In genomic region chr3:96522149-96522548, GRCm38 (mm10) we compare ENCODE assay signal across 8 mouse cellular contexts. TPM values are rescaled to one million over a fixed set of nuclear protein-coding genes. Genes with fewer than 3 reads are reported as not detected.
DNase-seq lines count a peak whose midpoint lies in the region; ATAC-seq and TF ChIP-seq lines count a peak whose summit lies in the region.
"Had no signal": no experiment of that assay in that cellular context is flagged by ENCODE, and none has a peak within 500 bp of the region (broad histone marks: within the 10 kb centered on the region; RNA-seq: fewer than 3 reads in every experiment).

No protein-coding gene starts in this region.

- no peak for ATAC-seq in hindbrain, embryonic 11.5 days (ENCODE audit: low FRiP score)
- no peak for ATAC-seq in hindbrain, embryonic 13.5 days (ENCODE audit: low FRiP score)

- H3K9me3 ChIP-seq in hindbrain, embryonic 11.5 days (ENCODE audit: control insufficient read depth, low read length) = no peaks in the 10 kb centered on the region
- H3K9me3 ChIP-seq in hindbrain, embryonic 13.5 days = no peaks in the 10 kb centered on the region

- TF ChIP-seq POLR2A in thymus, adult 2 months (IDR thresholded peaks at IDR 0.05; ENCODE audit: control insufficient read depth, extremely low read depth, insufficient read depth, low read length, poor library complexity) = no peak
- no peak for TF ChIP-seq POLR2A in brain, embryonic 14.5 days (IDR thresholded peaks at IDR 0.05; ENCODE audit: borderline replicate concordance, extremely low read depth, insufficient read depth, insufficient read length, poor library complexity, severe bottlenecking)

- H3K27ac ChIP-seq in hindbrain, embryonic 11.5 days (ENCODE audit: low read depth, low read length) = no peak overlapping the region
- H3K27ac ChIP-seq in hindbrain, embryonic 13.5 days = no peak overlapping the region
- H3K27ac ChIP-seq in thymus, adult 2 months (ENCODE audit: control insufficient read depth, insufficient read depth, low read length) = no peak overlapping the region

- H3K36me3 ChIP-seq in hindbrain, embryonic 11.5 days (ENCODE audit: control insufficient read depth, insufficient read depth, low read length) = no peaks in the 10 kb centered on the region
- no peaks in the 10 kb centered on the region for H3K36me3 ChIP-seq in hindbrain, embryonic 13.5 days
- no peaks in the 10 kb centered on the region for H3K36me3 ChIP-seq in thymus, adult 2 months (ENCODE audit: control insufficient read depth, insufficient read depth, low read length)

- no peak overlapping the region for H3K4me3 ChIP-seq in hindbrain, embryonic 11.5 days (ENCODE audit: low read depth, low read length)
- no peak overlapping the region for H3K4me3 ChIP-seq in hindbrain, embryonic 13.5 days
- H3K4me3 ChIP-seq in thymus, adult 2 months (ENCODE audit: control insufficient read depth, insufficient read depth, low read length) = no peak overlapping the region
- H3K4me3 ChIP-seq: megakaryocyte, embryonic 14.5 days had no signal

- DNase-seq in hindbrain, embryonic 11.5 days (ENCODE audit: low spot score) = peak; percentile 45
- peak; percentile 27 for DNase-seq in thymus, adult 2 months
- DNase-seq in thymus, adult 18-20 months = no peak
- peak; percentile 38 for DNase-seq in brain, embryonic 14.5 days (ENCODE audit: low read depth)
- DNase-seq in ovary, adult 18-20 months (ENCODE audit: low spot score) = no peak
- DNase-seq in right cerebral cortex, adult 2 months (ENCODE audit: low spot score in 2 of 2) = no peak

- no peak overlapping the region for H3K9ac ChIP-seq in hindbrain, embryonic 11.5 days (ENCODE audit: low read depth, low read length)
- no peak overlapping the region for H3K9ac ChIP-seq in hindbrain, embryonic 13.5 days

- WGBS in hindbrain, embryonic 11.5 days = 61% methylated on average over 4 of the region's 4 CpGs
- WGBS in hindbrain, embryonic 13.5 days = 66% methylated on average over 4 of the region's 4 CpGs
- 37% methylated on average over 4 of the region's 4 CpGs for WGBS in thymus, adult 2 months

- no peaks in the 10 kb centered on the region for H3K4me1 ChIP-seq in hindbrain, embryonic 11.5 days (replicated peaks; ENCODE audit: control insufficient read depth, insufficient read depth, low read length)
- peaks cover 5% of the 10 kb centered on the region for H3K4me1 ChIP-seq in hindbrain, embryonic 13.5 days (replicated peaks)
- H3K4me1 ChIP-seq in thymus, adult 2 months (replicated peaks; ENCODE audit: control insufficient read depth, insufficient read depth, low read length) = no peaks in the 10 kb centered on the region

- H3K4me2 ChIP-seq in hindbrain, embryonic 11.5 days (replicated peaks; ENCODE audit: low read depth, low read length) = no peak overlapping the region
- no peak overlapping the region for H3K4me2 ChIP-seq in hindbrain, embryonic 13.5 days

- peaks cover 5% of the 10 kb centered on the region for H3K27me3 ChIP-seq in hindbrain, embryonic 11.5 days (ENCODE audit: control insufficient read depth, insufficient read depth, low read length)
- peaks cover 32% of the 10 kb centered on the region for H3K27me3 ChIP-seq in hindbrain, embryonic 13.5 days
- peaks cover 8% of the 10 kb centered on the region; the same call in 1 of the 2 replicates for H3K27me3 ChIP-seq in thymus, adult 2 months (ENCODE audit: control insufficient read depth, insufficient read depth, low read length)

- no peak for TF ChIP-seq CTCF in thymus, adult 2 months (IDR thresholded peaks at IDR 0.05; ENCODE audit: borderline replicate concordance, control insufficient read depth, extremely low read depth, insufficient read depth, low read length, poor library complexity)
- TF ChIP-seq CTCF in brain, embryonic 14.5 days (IDR thresholded peaks at IDR 0.05; ENCODE audit: borderline replicate concordance, extremely low read depth, insufficient read depth, insufficient read length) = peak; percentile 43; the same call in 1 of the 2 replicates

RNA-seq across cellular contexts. Expression of gene Hfe2, which starts 2.8 kb away (rescaled TPM):
- polyA plus RNA-seq in hindbrain, embryonic 11.5 days (2014; fragmentation: Nextera tagmentation; extraction: Ambion mirVana) = 1.5 and 1.6 TPM in 2 replicates
- polyA plus RNA-seq in hindbrain, embryonic 13.5 days (2015; fragmentation: Nextera tagmentation; extraction: Ambion mirVana) = 0.89 and 0.92 TPM in 2 replicates
- polyA plus RNA-seq in thymus, adult 2 months (2012; rRNA removed) = 1.3 and 10.4 TPM in 2 replicates
- polyA plus RNA-seq in brain, embryonic 14.5 days (2012; rRNA removed) = 0.58 and 0.66 TPM in 2 replicates

RNA-seq across cellular contexts. Expression of gene Txnip, which starts 35.6 kb away (rescaled TPM):
- polyA plus RNA-seq in hindbrain, embryonic 11.5 days (2014; fragmentation: Nextera tagmentation; extraction: Ambion mirVana) = 48.9 and 53.4 TPM in 2 replicates
- polyA plus RNA-seq in hindbrain, embryonic 13.5 days (2015; fragmentation: Nextera tagmentation; extraction: Ambion mirVana) = 60.5 and 67.6 TPM in 2 replicates
- polyA plus RNA-seq in thymus, adult 2 months (2012; rRNA removed) = 587 and 719 TPM in 2 replicates
- 110 and 138 TPM in 2 replicates for polyA plus RNA-seq in brain, embryonic 14.5 days (2012; rRNA removed)

RNA-seq across cellular contexts. Expression of gene Gm16253, which starts 54.6 kb away (rescaled TPM):
- 0.46 and 0.70 TPM in 2 replicates for polyA plus RNA-seq in hindbrain, embryonic 11.5 days (2014; fragmentation: Nextera tagmentation; extraction: Ambion mirVana)
- polyA plus RNA-seq in hindbrain, embryonic 13.5 days (2015; fragmentation: Nextera tagmentation; extraction: Ambion mirVana) = 1.2 and 1.6 TPM in 2 replicates
- polyA plus RNA-seq in thymus, adult 2 months (2012; rRNA removed) = not detected in 2 replicates
- not detected in 2 replicates for polyA plus RNA-seq in brain, embryonic 14.5 days (2012; rRNA removed)

Comparison
In these comparisons a context has a peak if more than half of its experiments do, and no peak if none do; other contexts are left out.
1. DNase-seq: peak in hindbrain, embryonic 11.5 days (single experiment), thymus, adult 2 months (single experiment) and brain, embryonic 14.5 days (single experiment); none in thymus, adult 18-20 months (0 of 2), ovary, adult 18-20 months (single experiment) and right cerebral cortex, adult 2 months (0 of 2).